Mouse (Mus musculus) stomach, embryonic 15.5 days (tissue): ENCODE measurements at regions not wholly inside any gene's neighbourhood (a gene's known extent, or its start where the extent isn't known, plus 50 kb on each side); places are given as distances from the start of the nearest gene placed in this dataset.

Source experiments
- ATAC-seq: fragments of 200-750 bp; cut with Nextera tagmentation; 2 replicates; pipeline ENCODE4 v1.8.0; 2017; ENCODE audit warnings: low read depth, moderate number of reproducible peaks, moderate TSS enrichment; ENCODE audit not compliant: insufficient read depth, low FRiP score
- H3K27ac ChIP-seq: fragments of 300-500 bp; sonication (generic); 2 replicates; pipeline ENCODE4 v1.5.1; 2015; ENCODE audit warnings: mild to moderate bottlenecking, inconsistent platforms
- H3K27me3 ChIP-seq: fragments of 300-500 bp; sonication (generic); replicated peaks from 2 replicates; pipeline ENCODE4 v1.6.1; 2015; ENCODE audit warnings: inconsistent platforms
- H3K36me3 ChIP-seq: fragments of 300-500 bp; sonication (generic); 2 replicates; pipeline ENCODE4 v1.6.1; 2015; ENCODE audit warnings: inconsistent platforms
- H3K4me1 ChIP-seq: fragments of 300-500 bp; sonication (generic); 2 replicates; pipeline ENCODE4 v1.6.1; 2015; ENCODE audit warnings: inconsistent platforms
- H3K4me2 ChIP-seq: fragments of 300-500 bp; sonication (generic); 2 replicates; pipeline ENCODE4 v1.6.1; 2015; ENCODE audit warnings: mild to moderate bottlenecking, inconsistent platforms
- H3K4me3 ChIP-seq: fragments of 300-500 bp; sonication (generic); replicated peaks from 2 replicates; pipeline ENCODE4 v1.5.1; 2015; ENCODE audit warnings: inconsistent platforms
- H3K9ac ChIP-seq: fragments of 300-500 bp; sonication (generic); 2 replicates; pipeline ENCODE4 v1.6.1; 2015; ENCODE audit warnings: inconsistent platforms
- H3K9me3 ChIP-seq: fragments of 300-500 bp; sonication (generic); 2 replicates; pipeline ENCODE4 v1.6.1; 2016; ENCODE audit warnings: inconsistent platforms
- WGBS: fragments of 180-500 bp; shearing (Covaris S2); methylation state at CpG from one replicate; pipeline ENCODE4 v1.1.7; 2015; 5-methylcytosine and 5-hydroxymethylcytosine counted together

DNA sequence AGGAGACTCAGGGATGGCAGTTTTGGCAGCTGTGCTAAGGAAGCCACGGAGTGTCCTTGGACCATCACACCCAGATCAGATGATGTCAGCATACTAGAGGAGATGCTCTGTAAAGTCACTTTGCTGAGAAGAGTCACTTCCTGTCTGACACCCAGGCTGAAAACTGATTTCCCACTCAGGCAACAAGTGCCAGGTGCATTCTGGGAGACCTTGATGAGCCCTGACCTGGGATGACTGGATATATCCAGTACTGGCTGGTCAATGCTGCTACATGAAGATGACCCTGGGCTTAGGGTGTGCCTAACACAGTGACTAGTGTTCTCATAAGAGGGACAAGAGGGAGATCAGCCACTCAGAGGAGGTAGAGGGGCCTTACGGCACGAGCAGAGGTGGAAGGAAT, 110.2 kb upstream of the Eef2kmt start:
- no peaks in the 10 kb centered on the region for H3K36me3 ChIP-seq
- H3K4me2 ChIP-seq, result no peak overlapping the region
- no peaks in the 10 kb centered on the region for H3K9me3 ChIP-seq
- H3K9ac ChIP-seq, result no peak overlapping the region
- WGBS, result 71% methylated on average over 3 of the region's 3 CpGs
- H3K27me3 ChIP-seq, result no peaks in the 10 kb centered on the region
- no peak for ATAC-seq
- no peak overlapping the region for H3K4me3 ChIP-seq
- no peaks in the 10 kb centered on the region for H3K4me1 ChIP-seq
- H3K27ac ChIP-seq, result no peak overlapping the region

GRCm38 (mm10) chr16:5363007-5363570, 107.3 kb upstream of the Eef2kmt start:
- no peak overlapping the region for H3K4me2 ChIP-seq
- no peak for ATAC-seq
- 70% methylated on average over 10 of the region's 10 CpGs for WGBS
- no peaks in the 10 kb centered on the region for H3K4me1 ChIP-seq
- H3K9ac ChIP-seq, result no peak overlapping the region
- no peak overlapping the region for H3K27ac ChIP-seq
- no peak overlapping the region for H3K4me3 ChIP-seq
- no peaks in the 10 kb centered on the region for H3K9me3 ChIP-seq
- H3K27me3 ChIP-seq, result no peaks in the 10 kb centered on the region
- no peaks in the 10 kb centered on the region for H3K36me3 ChIP-seq

GRCm38 (mm10) chr16:5359193-5359592, 103.4 kb upstream of the Eef2kmt start:
- Histone ChIP-seq H3K9ac (no peak overlapping the region), H3K9me3 (no peaks in the 10 kb centered on the region), H3K27ac (no peak overlapping the region), H3K27me3 (no peaks in the 10 kb centered on the region), H3K4me2 (no peak overlapping the region), H3K4me1 (no peaks in the 10 kb centered on the region), H3K4me3 (no peak overlapping the region), H3K36me3 (no peaks in the 10 kb centered on the region)
- no peak for ATAC-seq
- 73% methylated on average over 4 of the region's 4 CpGs for WGBS

- no peak overlapping the region for H3K27ac ChIP-seq
- H3K4me3 ChIP-seq, result no peak overlapping the region
- ATAC-seq, result no peak
- no peaks in the 10 kb centered on the region for H3K36me3 ChIP-seq
- peaks cover 9% of the 10 kb centered on the region; the same call in 1 of the 2 replicates for H3K4me1 ChIP-seq
- 67% methylated on average over 2 of the region's 2 CpGs for WGBS
- no peak overlapping the region for H3K9ac ChIP-seq
- H3K9me3 ChIP-seq, result no peaks in the 10 kb centered on the region
- H3K27me3 ChIP-seq, result no peaks in the 10 kb centered on the region
- H3K4me2 ChIP-seq, result no peak overlapping the region
These were observed 98.1 kb upstream of the Eef2kmt start for GRCm38 (mm10) chr16:5353881-5354280.

DNA sequence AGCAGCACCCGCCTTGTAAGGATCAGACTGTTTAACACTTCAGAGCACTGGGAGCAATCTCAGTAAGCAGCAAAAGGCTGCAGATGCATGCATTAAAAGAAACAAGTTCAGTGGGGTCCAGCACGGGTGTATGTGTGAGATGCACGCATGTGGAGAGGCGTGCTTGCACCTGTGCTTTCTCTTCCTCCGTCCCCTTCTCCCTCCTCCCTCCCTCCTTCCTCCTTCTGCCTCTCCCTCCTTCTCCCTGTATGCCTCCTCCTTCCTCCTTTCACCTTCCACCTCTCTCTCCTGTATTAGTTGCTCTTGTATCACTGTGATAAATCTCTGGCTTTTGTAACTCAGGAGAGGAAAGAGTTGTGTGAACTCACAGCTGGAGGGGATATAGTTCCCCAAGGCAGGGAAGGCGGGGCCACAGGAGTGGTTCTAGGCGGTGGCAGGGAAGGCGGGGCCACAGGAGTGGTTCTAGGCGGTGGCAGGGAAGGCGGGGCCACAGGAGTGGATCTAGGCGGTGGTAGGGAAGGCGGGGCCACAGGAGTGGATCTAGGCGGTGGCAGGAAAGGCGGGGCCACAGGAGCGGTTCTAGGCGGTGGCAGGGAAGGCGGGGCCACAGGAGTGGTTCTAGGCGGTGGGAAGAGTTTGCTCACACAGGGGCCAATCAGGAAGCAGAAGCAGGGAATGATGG, 96.2 kb upstream of the Eef2kmt start:
- Histone ChIP-seq H3K9ac (no peak overlapping the region), H3K4me3 (no peak overlapping the region; the same call in 1 of the 2 replicates), H3K27ac (no peak overlapping the region), H3K36me3 (no peaks in the 10 kb centered on the region), H3K4me1 (peaks cover 9% of the 10 kb centered on the region; the same call in 1 of the 2 replicates), H3K27me3 (no peaks in the 10 kb centered on the region), H3K9me3 (no peaks in the 10 kb centered on the region), H3K4me2 (peak overlapping the region; percentile 47)
- 2% methylated on average over 18 of the region's 18 CpGs for WGBS
- ATAC-seq, result peak; percentile 82

- Histone ChIP-seq H3K36me3 (no peaks in the 10 kb centered on the region), H3K4me2 (no peak overlapping the region), H3K9me3 (no peaks in the 10 kb centered on the region), H3K4me3 (no peak overlapping the region), H3K27ac (no peak overlapping the region), H3K27me3 (no peaks in the 10 kb centered on the region), H3K9ac (no peak overlapping the region), H3K4me1 (peaks cover 9% of the 10 kb centered on the region; the same call in 1 of the 2 replicates)
- ATAC-seq, result no peak
- WGBS, result 93% methylated on average over 5 of the region's 5 CpGs
These were observed 91.4 kb upstream of the Eef2kmt start for GRCm38 (mm10) chr16:5347151-5347550.

DNA sequence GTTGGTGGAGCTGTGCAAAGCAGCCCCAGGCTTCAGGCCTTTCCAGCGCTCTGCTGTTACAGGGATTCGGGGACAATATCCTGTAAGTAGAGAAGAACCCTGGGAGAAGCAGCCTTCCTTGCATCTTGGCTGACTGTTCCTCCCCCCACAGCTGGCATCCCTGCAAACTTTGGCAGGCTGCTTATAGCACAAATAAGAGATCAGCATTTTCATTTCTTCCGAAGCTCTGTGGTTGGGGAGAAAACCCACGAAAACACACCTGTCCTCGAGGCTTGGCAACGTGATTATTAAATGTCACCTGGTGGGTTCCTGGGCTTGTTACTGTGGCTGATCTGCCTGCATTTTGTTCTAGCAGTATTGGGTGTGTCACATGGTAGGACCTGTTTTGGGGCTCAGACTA, 86.5 kb upstream of the Eef2kmt start:
- Histone ChIP-seq H3K4me3 (no peak overlapping the region), H3K4me2 (no peak overlapping the region), H3K27ac (no peak overlapping the region), H3K36me3 (no peaks in the 10 kb centered on the region), H3K27me3 (no peaks in the 10 kb centered on the region), H3K4me1 (no peaks in the 10 kb centered on the region), H3K9me3 (no peaks in the 10 kb centered on the region), H3K9ac (no peak overlapping the region)
- no peak for ATAC-seq
- 67% methylated on average over 6 of the region's 6 CpGs for WGBS

DNA sequence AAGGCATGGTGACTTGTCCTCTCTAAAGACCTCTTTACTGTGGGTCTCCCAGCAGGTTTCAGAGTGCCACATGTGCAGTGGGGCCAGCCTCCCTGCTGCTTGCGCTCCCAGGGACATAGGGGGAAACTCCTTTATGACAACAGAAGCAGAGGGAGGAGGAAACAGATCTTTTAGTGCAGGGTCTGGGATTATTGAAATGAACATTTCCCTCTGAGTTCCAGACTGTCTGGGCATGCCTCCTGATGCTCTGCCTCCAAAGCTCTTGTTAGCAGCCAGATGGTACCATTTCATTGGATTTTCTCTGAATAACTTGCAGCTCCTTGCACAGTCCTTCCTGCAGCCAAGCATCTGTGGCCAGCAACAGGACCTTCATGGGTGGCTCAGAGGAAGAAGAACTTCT, 60.5 kb upstream of the Eef2kmt start:
- no peak overlapping the region for H3K4me2 ChIP-seq

GRCm38 (mm10) chr16:5313261-5313660, 57.5 kb upstream of the Eef2kmt start:
- H3K36me3 ChIP-seq, result no peaks in the 10 kb centered on the region
- 75% methylated on average over 6 of the region's 6 CpGs for WGBS

More for the DNA sequence above, 60.5 kb upstream of the Eef2kmt start:
- no peaks in the 10 kb centered on the region for H3K36me3 ChIP-seq
- WGBS, result 94% methylated on average over 1 of the region's 1 CpGs
- H3K27me3 ChIP-seq, result no peaks in the 10 kb centered on the region
- no peak for ATAC-seq
- H3K27ac ChIP-seq, result no peak overlapping the region
- no peak overlapping the region for H3K4me3 ChIP-seq
- H3K4me1 ChIP-seq, result no peaks in the 10 kb centered on the region
- H3K9ac ChIP-seq, result no peak overlapping the region
- H3K9me3 ChIP-seq, result no peaks in the 10 kb centered on the region

GRCm38 (mm10) chr16:5311456-5311855, 55.7 kb upstream of the Eef2kmt start:
- Histone ChIP-seq H3K9me3 (no peaks in the 10 kb centered on the region), H3K4me2 (no peak overlapping the region), H3K4me3 (no peak overlapping the region), H3K27me3 (peaks cover 7% of the 10 kb centered on the region; the same call in 1 of the 2 replicates), H3K27ac (no peak overlapping the region), H3K36me3 (no peaks in the 10 kb centered on the region), H3K4me1 (peaks cover 4% of the 10 kb centered on the region; the same call in 1 of the 2 replicates), H3K9ac (no peak overlapping the region)
- no peak for ATAC-seq
- 78% methylated on average over 9 of the region's 9 CpGs for WGBS

More at GRCm38 (mm10) chr16:5313261-5313660, 57.5 kb upstream of the Eef2kmt start:
- Histone ChIP-seq H3K27me3 (no peaks in the 10 kb centered on the region), H3K9ac (no peak overlapping the region), H3K27ac (no peak overlapping the region), H3K9me3 (no peaks in the 10 kb centered on the region), H3K4me3 (no peak overlapping the region), H3K4me1 (no peaks in the 10 kb centered on the region), H3K4me2 (no peak overlapping the region)
- ATAC-seq, result no peak

- Histone ChIP-seq H3K9ac (no peak overlapping the region), H3K4me2 (no peak overlapping the region), H3K27me3 (peaks cover 7% of the 10 kb centered on the region; the same call in 1 of the 2 replicates), H3K27ac (no peak overlapping the region), H3K4me3 (no peak overlapping the region), H3K9me3 (no peaks in the 10 kb centered on the region), H3K4me1 (peaks cover 4% of the 10 kb centered on the region; the same call in 1 of the 2 replicates), H3K36me3 (no peaks in the 10 kb centered on the region)
- 87% methylated on average over 10 of the region's 10 CpGs for WGBS
- ATAC-seq, result no peak
These were observed 55.0 kb upstream of the Eef2kmt start for GRCm38 (mm10) chr16:5310736-5311135.

- Histone ChIP-seq H3K27ac (no peak overlapping the region), H3K4me2 (no peak overlapping the region), H3K4me1 (peaks cover 4% of the 10 kb centered on the region; the same call in 1 of the 2 replicates), H3K9me3 (no peaks in the 10 kb centered on the region), H3K27me3 (peaks cover 7% of the 10 kb centered on the region; the same call in 1 of the 2 replicates), H3K4me3 (no peak overlapping the region), H3K9ac (no peak overlapping the region), H3K36me3 (no peaks in the 10 kb centered on the region)
- 62% methylated on average over 7 of the region's 7 CpGs for whole genome bisulfite sequencing
- no peak for ATAC-seq
These were observed 52.0 kb upstream of the Eef2kmt start for GRCm38 (mm10) chr16:5307761-5308160.
